Mouse (Mus musculus) megakaryocyte, adult 5-6 weeks (primary cell): ENCODE measurements at regions not wholly inside any gene's neighbourhood (a gene's known extent, or its start where the extent isn't known, plus 50 kb on each side); places are given as distances from the start of the nearest gene placed in this dataset.

Experiments
- ATAC-seq: 2 replicates; pipeline ENCODE4 v1.8.0; 2016; ENCODE audit warnings: mild to moderate bottlenecking, inconsistent platforms; ENCODE audit not compliant: poor library complexity, severe bottlenecking

- ATAC-seq = no peak
Measured at GRCm38 (mm10) chr2:144895254-144895653, 71.8 kb downstream of the Scp2d1 start.

GRCm38 (mm10) chr2:144896430-144896829 lies 73.0 kb downstream of the Scp2d1 start:
- ATAC-seq = peak; percentile 43; the same call in 1 of the 2 replicates

GRCm38 (mm10) chr2:144906786-144907185 lies 83.3 kb downstream of the Scp2d1 start:
- ATAC-seq = no peak

GRCm38 (mm10) chr2:144945840-144946239 lies 122.4 kb downstream of the Scp2d1 start:
- no peak for ATAC-seq

GRCm38 (mm10) chr2:144946468-144946867 lies 123.0 kb downstream of the Scp2d1 start:
- no peak for ATAC-seq

- ATAC-seq = no peak
Measured at GRCm38 (mm10) chr2:144949232-144949631, 125.8 kb downstream of the Scp2d1 start.
